Mouse (Mus musculus) telencephalon, adult 2 months (tissue): ENCODE data around the gene Hspg2.
"Not testable (repeated sequence)": the region's sequence is repeated elsewhere in the genome, so short reads cannot be mapped to it uniquely, and the experiment has no call there.

Experiments
- DNase-seq: peaks from one replicate; pipeline ENCODE4 v3.0.0-alpha.2; 2011; ENCODE audit warnings: low read depth, low spot score

The Hspg2 gene

DNA sequence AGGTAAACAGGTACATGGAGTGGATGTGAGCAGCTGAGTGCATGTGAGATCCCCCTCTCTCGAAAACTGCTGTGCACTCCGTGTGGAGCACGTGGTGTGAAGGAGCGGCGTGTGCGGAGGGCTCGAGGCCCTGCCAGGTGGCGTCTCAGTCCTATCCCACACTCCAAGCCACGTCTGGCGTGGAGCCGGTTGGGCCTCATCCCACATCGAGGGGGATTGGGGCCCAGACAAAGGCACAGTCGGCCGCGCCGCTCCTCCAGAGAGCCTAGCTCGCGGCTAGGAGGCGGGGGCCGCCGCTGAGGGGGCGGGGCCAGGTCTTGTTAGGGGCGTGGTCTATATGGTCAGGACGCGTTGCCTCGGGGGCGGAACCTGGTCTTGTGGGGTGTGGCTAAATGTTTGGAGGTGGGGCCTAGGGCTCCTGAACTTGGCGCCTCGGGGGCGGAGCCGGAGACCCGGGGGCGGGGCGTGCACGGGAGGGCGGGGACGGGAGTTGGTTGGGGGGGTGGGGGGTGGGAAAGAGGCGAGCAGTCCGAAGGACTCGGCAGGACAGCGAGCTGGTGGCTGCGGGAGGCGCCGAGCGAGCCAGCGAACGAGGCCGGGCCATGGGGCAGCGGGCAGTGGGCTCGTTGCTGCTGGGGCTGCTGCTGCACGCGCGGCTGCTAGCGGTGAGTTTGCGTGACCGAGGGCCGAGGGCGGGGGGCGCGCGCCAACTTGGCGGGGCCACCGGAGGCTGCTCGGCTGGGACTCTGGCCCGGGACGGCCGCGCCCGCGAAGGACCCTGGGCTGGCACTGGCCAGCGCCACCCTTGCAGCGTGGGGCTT, at the start of gene Hspg2:
Gene Hspg2 (plus strand): TSS at position 510 of the 821 bp plus-strand sequence.
- DNase-seq, result peak; percentile 18

DNA sequence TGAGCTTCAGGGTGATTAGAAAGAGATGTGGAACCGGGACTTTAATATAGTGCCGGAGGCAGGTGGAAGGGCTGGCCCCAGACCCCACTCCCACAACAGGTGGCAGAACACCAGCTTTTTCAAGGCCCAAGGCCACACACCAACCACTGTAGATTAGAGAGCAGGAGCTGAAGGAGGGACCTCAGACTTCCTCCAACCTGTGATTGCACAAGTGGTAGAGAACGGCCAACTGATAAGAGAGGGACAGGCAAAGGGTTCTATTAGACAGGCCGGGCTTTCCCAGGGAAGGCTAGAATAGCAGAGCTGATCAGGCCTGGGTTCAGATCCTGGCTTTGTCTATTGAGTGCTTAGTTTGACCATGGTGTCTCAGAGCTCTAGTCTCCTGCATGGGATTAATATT, 38.1 kb upstream of the Hspg2 start, which contains the start of gene Cela3b:
Gene Cela3b (minus strand): TSS at position 39 of the 400 bp plus-strand sequence.
- DNase-seq, result no peak

DNA sequence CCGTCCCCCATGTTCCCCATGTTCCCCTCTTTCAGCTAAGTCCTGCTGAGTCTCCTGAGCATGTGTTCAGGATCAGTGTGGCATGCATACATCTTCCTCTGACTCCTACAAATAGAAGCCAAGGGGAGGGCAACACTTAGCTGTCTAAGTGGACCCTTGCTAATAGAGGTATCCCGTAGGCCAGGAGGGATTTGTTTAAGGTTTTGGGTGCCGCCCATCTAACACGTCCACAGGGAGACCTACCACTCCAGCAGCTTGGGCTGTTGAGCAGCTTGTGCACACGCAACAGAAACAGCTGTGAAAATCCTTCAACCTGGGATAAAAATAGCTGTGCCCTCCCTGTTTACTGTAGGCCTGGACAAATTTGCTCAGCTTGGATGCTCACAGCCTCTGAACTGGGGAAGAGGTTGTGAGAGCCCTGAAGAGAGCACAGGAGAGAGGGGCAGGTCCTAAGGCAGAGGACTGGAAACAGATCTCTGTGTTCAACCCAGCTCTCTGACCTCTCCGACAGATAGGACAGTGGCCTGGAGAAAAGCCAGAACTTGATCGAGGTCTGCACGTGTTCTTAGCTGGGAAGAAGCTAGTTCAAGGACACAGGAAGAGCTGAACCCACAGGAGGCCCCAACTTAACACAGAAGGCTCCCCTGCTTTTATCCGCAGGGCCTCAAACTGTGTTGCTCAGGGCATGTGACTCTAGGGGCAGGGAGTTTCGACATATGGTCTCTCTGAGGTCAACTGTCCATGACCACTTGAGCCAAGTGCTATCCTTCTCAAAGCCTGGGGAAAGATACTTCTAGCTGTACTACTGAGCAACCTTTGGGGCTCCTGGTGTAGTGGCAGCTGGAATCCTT, 35.6 kb upstream of the Hspg2 start:
- DNase-seq, result not testable (repeated sequence)

DNA sequence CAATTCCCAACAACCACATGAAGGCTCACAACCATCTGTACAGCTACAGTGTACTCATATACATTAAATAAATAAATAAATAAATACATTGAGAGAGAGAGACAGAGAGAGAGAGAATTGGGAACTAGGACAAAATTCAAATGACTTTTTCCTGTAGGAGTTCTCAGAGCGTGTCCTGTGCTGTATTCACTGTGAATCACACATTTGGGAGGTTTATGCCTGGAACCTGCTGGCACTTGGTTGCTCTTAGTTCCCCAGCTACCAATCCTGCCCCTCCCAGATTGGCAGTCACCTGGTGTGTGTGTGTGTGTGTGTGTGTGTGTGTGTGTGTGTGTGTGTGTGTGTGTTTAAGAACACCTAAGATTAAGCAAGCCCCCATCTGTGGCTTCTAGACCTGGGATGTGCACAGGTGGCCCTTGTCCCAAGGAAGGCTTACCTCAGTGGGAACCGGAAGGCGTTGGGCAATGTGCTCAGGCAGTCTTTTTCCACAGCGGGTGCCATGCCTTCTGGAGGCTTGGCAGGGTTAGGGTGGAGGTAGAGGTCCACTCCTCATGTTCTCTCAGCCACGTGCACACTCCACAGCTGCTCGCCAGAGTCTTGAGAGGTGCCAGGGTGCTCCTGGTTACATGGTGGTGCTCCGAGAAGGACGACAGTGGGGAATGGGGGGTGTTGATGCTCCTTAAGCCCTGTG, 31.4 kb upstream of the Hspg2 start:
- peak; percentile 23 for DNase-seq

DNA sequence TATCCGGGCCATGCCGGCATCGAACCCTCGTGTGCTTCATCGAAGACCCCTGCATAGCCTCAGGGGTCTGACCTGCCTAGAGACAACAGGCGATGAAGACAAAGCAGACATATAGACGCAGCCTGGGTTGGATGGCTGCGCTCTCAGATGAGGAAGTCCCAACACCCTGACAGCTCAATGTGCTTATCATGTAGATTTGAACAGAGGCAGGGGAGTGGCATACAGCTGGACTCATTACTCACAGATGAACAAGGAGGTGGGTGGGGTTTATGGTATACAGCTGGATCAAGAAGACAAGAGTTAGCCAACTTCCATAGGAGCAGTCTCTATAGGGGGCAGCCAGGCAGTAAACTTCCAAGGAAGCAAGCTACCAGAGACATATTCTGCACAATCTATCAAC, 29.7 kb upstream of the Hspg2 start:
- no peak for DNase-seq

DNA sequence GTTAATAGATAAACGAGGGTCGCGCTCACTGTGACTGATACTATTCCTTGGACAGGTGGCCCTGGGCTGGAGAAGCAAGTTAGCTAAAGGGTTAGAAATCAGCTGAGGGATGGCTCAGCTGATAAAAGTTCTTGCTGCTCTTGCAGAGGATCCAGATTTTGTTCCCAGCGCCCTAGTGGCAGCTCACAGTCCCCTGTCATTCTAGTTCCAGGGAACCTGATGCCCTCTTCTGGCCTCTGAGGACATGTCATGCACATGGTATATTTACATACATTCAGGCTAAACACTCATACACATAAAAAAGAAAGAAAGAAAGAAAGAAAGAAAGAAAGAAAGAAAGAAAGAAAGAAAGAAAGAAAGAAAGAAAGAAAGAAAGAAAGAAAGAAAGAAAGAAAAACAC, 27.2 kb upstream of the Hspg2 start:
- no peak for DNase-seq

DNA sequence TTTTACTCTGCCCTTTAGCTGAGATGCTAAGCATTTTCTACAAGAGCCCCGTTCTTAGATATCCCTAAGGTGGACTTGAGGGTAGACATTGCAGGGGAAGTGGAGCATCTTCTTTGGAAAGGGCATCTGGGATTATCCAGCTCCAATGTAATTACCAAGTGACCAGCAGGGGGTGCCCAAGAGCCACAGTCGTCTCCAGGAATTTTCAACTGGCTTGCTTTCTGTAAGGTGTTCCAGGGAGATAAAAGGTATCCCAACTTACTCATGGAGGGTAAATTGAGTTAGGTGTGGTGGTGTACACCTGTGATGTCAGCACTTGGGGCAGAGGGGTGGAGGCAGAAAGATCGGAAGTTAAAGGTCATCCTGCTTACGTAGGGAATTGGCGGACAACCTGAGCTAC, 24.9 kb upstream of the Hspg2 start:
- DNase-seq, result no peak

DNA sequence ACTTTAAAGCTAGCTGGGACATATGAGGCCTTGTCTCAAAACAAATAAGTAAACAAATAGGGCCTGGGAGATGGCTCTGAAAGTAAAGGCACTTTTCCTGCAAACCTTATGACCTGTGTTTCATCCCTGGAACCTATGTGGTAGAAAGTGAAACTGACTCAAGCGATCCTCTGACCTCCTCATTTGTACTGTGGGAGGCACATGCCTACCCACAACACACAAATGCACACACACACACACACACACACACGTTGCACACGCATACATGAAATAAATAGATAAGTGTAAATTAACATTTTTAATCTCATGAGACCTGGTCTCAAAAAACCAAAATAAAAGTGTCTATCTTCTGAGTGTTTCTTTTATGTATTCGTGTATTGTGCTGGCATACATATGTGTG, 22.7 kb upstream of the Hspg2 start:
- no peak for DNase-seq

DNA sequence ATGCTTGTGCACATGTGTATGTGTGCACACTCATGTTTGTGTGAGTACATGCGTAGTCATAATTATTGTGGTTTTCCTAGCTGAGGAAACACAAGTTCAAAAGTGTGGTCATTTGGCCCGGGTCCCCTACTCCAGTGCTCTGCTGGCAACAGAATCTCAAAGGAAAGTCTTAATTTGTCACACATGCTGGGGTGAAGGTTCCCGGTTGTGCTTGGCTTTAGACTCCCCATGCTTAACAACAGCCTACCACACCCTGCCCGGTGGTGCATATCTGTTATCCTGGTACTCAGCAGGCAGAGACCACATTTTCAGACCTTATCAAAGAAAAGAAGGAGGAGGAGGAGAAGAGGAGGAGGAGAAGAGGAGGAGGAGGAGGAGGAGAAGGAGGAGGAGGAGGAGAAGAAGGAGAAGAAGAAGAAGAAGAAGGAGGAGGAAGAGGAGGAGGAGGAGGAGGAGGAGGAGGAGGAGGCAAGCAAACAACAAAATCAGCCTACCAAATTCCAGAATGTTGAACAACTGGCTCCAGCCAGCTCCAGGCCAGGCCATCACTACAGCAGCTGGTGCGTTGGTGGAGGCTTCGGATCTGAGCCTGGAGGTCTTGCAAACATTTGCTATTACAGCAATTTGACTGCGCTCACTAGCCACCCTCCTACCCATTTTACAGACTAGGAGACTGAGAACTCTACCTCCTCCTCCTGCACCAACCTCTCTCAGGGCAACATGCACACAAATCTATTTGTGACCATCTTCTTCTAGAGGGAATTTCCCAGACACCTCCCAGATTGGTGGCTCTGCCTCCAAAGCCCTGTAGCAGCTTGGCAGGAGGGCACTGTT, 21.0 kb upstream of the Hspg2 start:
- no peak for DNase-seq

DNA sequence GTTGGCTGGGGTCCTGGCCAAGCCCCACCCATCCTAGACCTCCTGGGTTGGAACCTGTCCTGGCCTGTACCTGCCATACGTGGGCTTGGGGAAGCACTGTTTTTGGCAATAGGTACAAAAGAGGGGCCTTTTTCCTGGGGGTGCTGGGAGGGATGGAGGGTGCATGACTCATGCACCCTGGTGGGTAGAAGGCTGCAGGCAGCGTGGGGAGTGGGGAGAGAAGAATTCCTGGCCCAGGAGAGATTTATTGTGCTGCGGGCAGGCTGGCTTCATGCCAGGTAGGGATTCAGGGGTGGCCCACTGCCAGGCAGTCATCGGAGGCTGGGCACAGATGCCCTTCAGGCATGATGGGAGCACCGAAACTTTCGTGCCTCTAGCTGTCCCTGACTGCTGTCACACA, 20.4 kb upstream of the Hspg2 start:
- no peak for DNase-seq

DNA sequence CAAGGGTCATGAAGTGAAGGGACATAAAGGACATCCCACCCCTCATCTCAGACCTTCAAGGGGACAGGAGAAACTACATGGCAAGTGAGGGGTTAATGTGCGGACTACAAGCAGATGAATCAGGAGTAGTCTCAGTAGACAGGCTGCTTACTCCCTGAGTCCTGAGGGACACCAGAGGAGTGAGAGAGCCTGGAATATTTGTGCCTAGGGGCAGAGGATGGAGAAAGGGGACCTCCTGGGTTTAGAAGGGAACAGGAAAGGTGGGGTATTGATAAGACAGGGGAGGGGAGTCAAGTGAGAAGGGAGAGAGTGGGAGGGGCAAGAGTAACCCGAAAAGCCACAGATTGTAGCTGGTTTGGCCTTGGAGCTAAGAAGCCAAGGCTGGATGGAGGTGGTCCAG, 19.9 kb upstream of the Hspg2 start:
- no peak for DNase-seq

DNA sequence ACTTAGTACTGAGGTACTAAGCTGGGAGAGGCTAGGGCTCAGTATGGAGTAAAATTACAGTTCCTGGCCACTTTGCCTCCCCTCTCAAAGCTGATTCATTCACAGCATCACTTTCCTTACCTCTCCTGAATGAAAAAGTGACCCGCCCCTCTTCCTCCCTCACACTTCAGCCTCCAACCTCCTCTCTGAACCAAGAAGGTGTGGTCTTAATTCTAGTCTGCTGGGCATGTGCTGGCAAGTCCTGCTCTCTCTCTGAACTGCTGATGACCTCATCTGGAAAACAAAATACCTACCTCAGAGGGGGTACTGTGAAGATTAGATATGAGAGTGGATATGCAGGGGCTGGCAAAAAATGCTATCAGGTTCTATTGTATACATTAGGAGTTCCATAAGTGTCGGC, 19.4 kb upstream of the Hspg2 start:
- DNase-seq, result no peak

DNA sequence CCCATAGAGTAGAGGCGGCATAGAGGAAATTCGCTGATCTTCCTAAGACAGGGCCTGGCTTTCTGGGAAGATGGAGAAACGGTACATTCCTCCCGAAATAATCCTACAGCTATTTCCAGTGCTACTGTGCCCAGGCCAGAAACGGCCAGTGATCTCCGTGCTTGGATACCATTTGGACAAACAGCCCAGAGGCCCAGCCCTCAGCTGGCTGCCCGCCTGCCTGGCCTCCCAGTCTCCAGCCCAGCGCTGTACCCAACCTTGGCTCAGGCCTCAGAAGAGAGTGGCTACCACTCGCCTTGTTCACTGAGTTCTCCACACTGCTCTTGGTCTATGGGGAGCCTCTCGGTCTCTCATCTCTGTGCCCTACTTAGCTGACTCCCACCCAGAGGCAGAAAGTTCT, 18.9 kb upstream of the Hspg2 start:
- DNase-seq, result no peak

DNA sequence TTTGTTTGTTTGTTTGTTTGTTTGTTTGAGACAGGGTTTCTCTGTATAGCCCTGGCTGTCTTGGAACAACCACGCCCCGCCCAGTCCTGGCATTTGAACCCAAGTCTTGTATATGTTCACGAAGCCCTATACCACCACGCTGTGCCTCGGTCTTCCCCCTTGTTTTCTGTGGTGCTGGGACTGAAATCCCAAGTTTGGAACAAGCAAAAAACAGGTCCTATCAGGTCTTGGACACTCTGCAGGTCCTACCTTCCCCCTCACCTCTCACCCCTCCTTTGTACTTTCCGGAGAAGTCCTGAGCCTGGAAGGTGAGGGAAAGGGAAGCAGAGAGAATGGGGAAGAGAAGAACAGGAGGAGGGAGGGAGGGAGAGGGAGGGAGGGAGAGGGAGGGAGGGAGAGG, 16.4 kb upstream of the Hspg2 start:
- no peak for DNase-seq

DNA sequence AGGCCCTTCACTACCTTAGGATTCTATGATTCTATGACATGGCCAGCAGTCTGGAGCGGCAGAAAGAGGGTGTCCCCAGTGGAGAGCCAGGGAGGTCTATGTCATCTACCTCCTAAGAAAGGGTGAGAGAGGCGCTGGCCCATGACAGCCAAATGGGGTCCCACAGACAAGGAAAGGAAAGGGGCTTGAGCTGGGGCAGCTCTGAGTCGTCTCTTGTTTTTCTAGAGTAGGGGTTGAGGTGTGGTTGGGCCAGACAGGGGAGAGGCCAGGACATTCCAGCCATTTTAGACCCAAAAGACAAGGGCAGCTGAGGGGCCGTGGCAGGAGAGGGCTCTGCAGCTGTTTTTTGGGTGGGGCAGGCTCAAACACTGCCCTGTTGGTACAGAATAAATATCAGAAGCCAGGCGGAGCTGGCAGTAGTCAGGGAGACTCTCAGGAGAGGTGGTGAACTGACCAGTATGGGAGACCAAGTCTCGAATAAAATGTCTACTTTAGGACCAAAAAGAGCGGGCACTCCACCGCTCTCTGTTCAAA, 15.3 kb upstream of the Hspg2 start, which contains the start of gene 1700013G24Rik:
Gene 1700013G24Rik (plus strand): TSS at position 51 of the 534 bp plus-strand sequence.
- no peak for DNase-seq

DNA sequence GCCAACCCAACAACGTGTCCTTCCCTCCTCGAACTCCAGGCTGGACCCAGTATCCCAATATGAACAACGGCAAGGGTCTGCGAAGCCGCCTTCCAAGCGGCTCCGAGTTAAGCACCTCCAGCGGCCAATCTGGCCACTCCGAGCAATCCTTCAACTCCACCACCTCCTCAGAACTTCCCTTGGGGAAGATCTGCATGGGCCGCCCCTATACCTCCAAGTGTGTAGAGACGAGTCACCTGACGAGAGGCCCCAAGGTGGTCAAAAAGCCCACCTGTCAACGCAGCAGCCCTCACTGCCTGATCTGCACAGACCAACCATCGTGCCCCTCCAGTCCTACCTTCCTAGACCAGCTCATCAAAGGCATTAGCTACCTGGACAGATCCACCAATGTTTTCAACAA, 14.0 kb upstream of the Hspg2 start:
- no peak for DNase-seq

DNA sequence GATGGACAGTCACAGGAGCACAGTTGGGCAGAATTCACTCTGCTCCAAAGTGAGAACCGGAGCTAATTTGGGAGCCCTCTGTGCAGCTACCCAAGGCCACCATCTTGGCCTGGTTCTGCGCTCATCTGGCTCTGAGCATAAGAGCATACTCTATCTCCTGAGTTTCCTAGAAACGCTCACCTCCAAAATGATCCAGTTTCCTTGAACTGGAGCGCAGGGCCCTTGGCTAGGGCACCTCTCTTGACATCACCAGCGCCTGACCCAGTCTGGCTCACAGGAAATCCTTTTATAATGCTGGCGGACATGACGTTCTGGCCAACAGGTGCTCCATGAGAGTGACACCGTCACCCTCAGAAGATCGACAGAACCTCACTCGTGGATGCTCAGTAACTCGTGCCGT, 12.0 kb upstream of the Hspg2 start:
- DNase-seq, result no peak

DNA sequence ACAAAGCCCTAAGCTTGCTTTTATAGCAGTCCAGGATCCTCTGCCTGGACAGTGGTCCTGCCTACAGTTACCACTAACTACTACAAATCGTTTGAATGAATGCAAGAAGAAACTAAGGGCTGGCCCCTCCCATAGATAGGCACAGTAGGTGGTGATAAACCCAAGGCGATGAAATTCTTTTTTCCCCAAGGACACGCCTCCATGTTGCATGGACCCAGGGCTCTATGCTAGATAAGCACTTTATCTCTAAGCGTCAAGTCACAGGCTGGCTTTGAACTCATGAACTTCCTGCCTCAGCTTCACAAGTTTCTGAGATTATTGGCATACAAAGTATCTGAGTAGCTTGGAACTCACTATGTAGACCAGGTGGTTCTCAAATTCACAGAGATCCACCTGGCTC, 11.3 kb upstream of the Hspg2 start:
- DNase-seq, result no peak

DNA sequence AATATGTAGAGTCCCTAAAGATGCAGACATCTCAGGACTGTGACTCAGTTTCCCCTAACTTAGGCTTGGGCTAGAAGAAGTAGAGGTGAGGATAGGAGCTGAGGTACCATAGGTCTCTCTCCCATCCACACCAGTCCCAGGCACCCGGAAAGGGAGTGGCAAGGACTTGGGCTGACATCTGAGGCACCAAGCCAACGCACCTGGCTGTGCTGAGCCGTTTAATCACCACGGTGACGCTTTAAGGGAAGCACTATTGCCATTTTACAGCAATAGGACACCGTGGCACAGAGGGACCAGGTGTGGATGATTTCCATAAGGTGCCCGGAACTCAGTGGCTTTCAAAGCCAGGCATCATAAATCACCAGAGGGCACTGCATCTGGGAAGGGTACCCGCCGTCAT, 10.3 kb upstream of the Hspg2 start:
- no peak for DNase-seq

DNA sequence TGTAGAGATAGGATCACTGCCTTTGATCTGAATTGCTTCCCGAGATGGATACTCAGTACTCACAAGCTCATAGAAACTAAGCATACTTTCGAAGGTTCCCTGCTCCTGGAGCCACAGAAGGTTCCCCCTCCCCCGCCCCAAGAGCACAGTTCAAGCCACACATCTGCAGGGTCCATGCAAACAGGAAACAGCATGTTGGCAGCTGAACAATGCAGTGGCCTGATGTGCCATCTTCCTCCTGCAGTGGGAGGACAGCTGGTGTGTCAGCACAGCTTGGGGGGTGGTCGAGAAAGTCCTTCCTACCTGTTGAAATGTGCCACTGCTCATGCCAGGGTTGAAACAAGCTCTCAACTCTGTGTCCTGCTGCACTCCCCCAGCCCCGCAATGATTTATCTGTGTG, 9.7 kb upstream of the Hspg2 start:
- no peak for DNase-seq

DNA sequence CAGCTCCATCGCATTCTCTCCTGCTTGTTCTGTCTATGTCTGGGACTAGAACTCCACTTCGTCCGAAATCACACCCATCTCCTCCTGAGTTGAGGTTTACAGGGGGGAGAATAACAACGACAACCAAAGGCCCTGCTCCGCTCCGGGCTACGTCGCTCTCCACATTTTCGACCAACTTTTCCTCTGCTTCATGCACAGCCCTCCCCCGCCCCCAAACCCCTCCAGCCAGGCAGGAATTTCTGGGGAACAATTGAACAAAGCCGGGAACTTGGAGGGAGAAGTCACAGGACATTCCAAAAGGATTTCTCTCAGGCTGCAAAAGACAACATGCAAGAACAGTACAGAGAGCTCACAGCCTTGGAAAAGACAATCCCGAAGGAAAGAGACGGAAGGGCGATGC, 7.9 kb upstream of the Hspg2 start:
- no peak for DNase-seq
